Mouse (Mus musculus) heart, embryonic 13.5 days (tissue): ENCODE measurements around the gene Cdk15. TPM values are rescaled to one million over a fixed set of nuclear protein-coding genes. Genes with fewer than 3 reads are reported as not detected.

Source experiments
- ATAC-seq: fragments of 200-750 bp; cut with Nextera tagmentation; 2 replicates; pipeline ENCODE4 v1.8.0; 2017; ENCODE audit warnings: moderate TSS enrichment; ENCODE audit not compliant: insufficient number of reproducible peaks, low FRiP score, low TSS enrichment; ENCODE audit errors: extremely low read depth
- H3K27ac ChIP-seq: fragments of 300-500 bp; sonication (generic); replicated peaks from 2 replicates; pipeline ENCODE4 v1.5.1; 2015; ENCODE audit warnings: moderate library complexity, mild to moderate bottlenecking, inconsistent platforms
- H3K27me3 ChIP-seq: fragments of 300-500 bp; sonication (generic); replicated peaks from 2 replicates; pipeline ENCODE4 v1.6.1; 2015; ENCODE audit warnings: mild to moderate bottlenecking, inconsistent platforms
- H3K36me3 ChIP-seq: fragments of 300-500 bp; sonication (generic); 2 replicates; pipeline ENCODE4 v1.6.1; 2015; ENCODE audit warnings: mild to moderate bottlenecking, inconsistent platforms
- H3K4me1 ChIP-seq: fragments of 300-500 bp; sonication (generic); 2 replicates; pipeline ENCODE4 v1.6.1; 2015; ENCODE audit warnings: inconsistent platforms
- H3K4me2 ChIP-seq: fragments of 300-500 bp; sonication (generic); 2 replicates; pipeline ENCODE4 v1.6.1; 2015; ENCODE audit warnings: inconsistent platforms, mild to moderate bottlenecking, moderate library complexity
- H3K4me3 ChIP-seq: fragments of 300-500 bp; sonication (generic); 2 replicates; pipeline ENCODE4 v1.5.1; 2015; ENCODE audit warnings: moderate library complexity, mild to moderate bottlenecking, inconsistent platforms
- H3K9ac ChIP-seq: fragments of 300-500 bp; sonication (generic); 2 replicates; pipeline ENCODE4 v1.6.1; 2015; ENCODE audit warnings: inconsistent platforms, mild to moderate bottlenecking, moderate library complexity
- H3K9me3 ChIP-seq: fragments of 300-500 bp; sonication (generic); 2 replicates; pipeline ENCODE4 v1.6.1; 2016; ENCODE audit warnings: inconsistent platforms
- WGBS: fragments of 180-500 bp; shearing (Covaris S2); methylation state at CpG from one replicate; pipeline ENCODE4 v1.1.7; 2015; ENCODE audit warnings: mixed read lengths; 5-methylcytosine and 5-hydroxymethylcytosine counted together
- polyA plus RNA-seq: library from polyadenylated mRNA; unstranded; fragments of >200 nt; fragmentation: Nextera tagmentation; extraction: Ambion mirVana; gene quantifications from 2 replicates; pipeline ENCODE4 v1.2.1, GENCODE M21; 2015

Cdk15 gene
- polyA plus RNA-seq, 1 experiment from 2014 or later = not detected

DNA sequence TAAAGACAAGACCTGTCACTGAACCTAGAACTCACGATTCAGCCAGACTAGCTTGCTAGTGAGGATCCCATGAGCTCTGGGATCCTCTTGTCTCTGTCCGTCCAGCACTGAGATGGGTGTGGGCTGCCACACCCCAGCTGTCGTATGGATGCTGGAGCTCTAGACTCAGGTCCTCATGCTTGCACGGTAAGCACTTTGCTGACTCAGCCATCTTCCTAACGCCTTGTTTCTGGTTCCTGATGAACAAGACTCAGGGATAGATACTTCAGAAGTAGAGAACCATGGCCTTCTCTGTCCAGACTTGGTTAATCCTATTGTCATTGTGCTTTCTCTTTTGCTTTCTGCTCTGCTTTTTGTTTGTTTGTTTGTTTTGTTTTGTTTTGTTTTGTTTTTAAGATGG is 29.2 kb downstream of the Cdk15 start:
- no peaks in the 10 kb centered on the region for H3K4me1 ChIP-seq
- H3K4me2 ChIP-seq = no peak overlapping the region
- no peak for ATAC-seq
- no peaks in the 10 kb centered on the region for H3K36me3 ChIP-seq
- no peak overlapping the region for H3K9ac ChIP-seq
- H3K4me3 ChIP-seq = no peak overlapping the region
- no peaks in the 10 kb centered on the region for H3K27me3 ChIP-seq
- no peak overlapping the region for H3K27ac ChIP-seq
- WGBS = 74% methylated on average over 5 of the region's 5 CpGs
- H3K9me3 ChIP-seq = no peaks in the 10 kb centered on the region

DNA sequence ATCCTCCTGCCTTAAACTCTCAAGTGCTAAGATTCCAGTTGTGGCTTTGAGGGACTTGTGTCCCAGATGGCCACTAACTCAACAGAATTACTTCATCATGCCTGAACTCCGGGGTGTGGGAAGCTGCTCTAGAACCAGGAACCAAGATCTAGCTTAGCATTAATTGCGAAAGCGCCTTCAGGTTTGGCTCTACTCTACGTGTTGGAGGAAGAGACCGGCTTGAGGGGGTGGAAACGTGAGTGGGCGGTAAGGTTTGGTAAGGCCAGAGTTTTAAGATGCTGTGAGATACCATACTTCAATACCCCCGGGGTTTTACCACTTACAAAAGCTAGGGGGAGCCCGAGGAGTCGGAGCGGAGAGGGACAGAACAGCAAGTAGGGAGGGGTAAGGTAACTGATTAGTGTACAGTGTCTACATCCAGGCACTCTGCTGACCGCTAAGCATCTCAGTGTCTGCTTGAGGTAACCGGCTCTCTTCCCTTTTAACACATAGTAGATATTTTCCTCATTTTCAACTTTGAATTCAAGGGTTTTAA is 29.7 kb downstream of the Cdk15 start:
- no peak overlapping the region for H3K4me2 ChIP-seq
- H3K27me3 ChIP-seq = no peaks in the 10 kb centered on the region
- H3K4me3 ChIP-seq = no peak overlapping the region
- no peak overlapping the region for H3K9ac ChIP-seq
- no peak overlapping the region for H3K27ac ChIP-seq
- ATAC-seq = no peak
- no peaks in the 10 kb centered on the region for H3K9me3 ChIP-seq
- 68% methylated on average over 13 of the region's 13 CpGs for WGBS
- no peaks in the 10 kb centered on the region for H3K36me3 ChIP-seq
- no peaks in the 10 kb centered on the region for H3K4me1 ChIP-seq

DNA sequence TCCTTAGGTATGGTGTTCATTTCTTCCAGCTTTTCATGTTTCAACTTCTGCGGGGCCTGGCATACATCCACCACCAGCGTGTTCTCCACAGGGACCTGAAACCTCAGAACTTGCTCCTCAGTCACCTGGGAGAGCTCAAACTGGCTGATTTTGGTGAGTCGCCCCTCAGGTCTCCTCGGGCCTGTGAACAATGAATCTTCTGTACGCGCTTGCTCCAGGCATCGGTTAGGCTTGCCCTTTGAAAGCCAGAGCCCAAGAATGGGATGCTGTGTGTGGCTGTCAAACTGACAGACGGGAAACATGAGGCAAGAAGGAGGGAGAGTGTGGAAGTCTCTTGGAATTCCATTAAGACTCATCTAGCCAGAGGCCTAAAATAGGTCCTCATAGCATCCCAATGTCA is 31.0 kb downstream of the Cdk15 start:
- H3K4me3 ChIP-seq = no peak overlapping the region
- no peaks in the 10 kb centered on the region for H3K36me3 ChIP-seq
- H3K4me2 ChIP-seq = no peak overlapping the region
- no peak for ATAC-seq
- no peaks in the 10 kb centered on the region for H3K9me3 ChIP-seq
- no peak overlapping the region for H3K27ac ChIP-seq
- H3K4me1 ChIP-seq = no peaks in the 10 kb centered on the region
- no peaks in the 10 kb centered on the region for H3K27me3 ChIP-seq
- WGBS = 65% methylated on average over 8 of the region's 8 CpGs
- H3K9ac ChIP-seq = no peak overlapping the region

DNA sequence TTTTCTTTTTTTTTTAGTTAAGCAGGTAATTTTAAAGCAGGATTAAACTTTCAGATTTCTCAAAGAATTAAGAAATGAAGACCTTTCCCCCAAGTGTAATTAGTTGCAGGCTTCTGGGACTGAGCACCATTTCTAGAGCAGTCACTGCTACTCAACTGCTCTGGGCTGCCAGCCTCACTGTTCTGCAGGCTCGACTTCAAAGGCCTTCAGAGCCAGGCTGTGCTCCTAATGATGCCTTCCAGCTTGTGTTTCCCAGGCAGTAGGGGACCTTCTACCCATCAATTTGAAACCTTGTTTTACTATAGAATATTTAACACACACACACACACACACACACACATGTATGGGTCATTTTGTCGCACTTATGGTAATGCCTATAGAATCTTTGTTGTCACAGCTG is 34.9 kb downstream of the Cdk15 start:
- no peaks in the 10 kb centered on the region for H3K27me3 ChIP-seq
- H3K36me3 ChIP-seq = no peaks in the 10 kb centered on the region
- H3K4me1 ChIP-seq = no peaks in the 10 kb centered on the region
- H3K4me3 ChIP-seq = no peak overlapping the region
- no peak overlapping the region for H3K9ac ChIP-seq
- no peak for ATAC-seq
- no peak overlapping the region for H3K27ac ChIP-seq
- 50% methylated on average over 2 of the region's 2 CpGs for WGBS
- H3K4me2 ChIP-seq = no peak overlapping the region
- H3K9me3 ChIP-seq = no peaks in the 10 kb centered on the region

DNA sequence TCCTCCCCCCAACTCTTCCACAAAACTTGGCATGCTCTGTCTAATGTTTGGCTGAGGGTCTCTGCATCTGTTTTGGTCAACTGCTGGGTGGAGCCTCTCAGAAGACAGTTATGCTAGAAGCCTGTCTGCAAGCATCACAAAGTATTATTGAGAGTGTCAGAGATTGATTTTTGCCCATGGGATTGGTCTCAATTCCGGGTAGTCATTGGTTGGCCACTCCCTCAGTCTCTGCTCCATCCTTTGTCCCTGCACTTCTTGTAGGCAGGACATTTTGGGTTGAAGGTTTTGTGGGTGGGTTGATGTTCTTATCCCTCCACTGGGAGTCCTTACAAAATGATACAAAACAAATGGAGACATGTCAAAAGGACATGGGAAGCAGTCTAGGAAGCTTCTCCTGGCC is 39.1 kb downstream of the Cdk15 start:
- Histone ChIP-seq H3K4me1 (0 out of 2 replicates have a peak, but pooled peaks cover 8% of the 10 kb centered on the region), H3K4me2 (no peak overlapping the region), H3K27ac (no peak overlapping the region), H3K27me3 (no peaks in the 10 kb centered on the region), H3K36me3 (no peaks in the 10 kb centered on the region), H3K4me3 (no peak overlapping the region), H3K9me3 (no peaks in the 10 kb centered on the region), H3K9ac (no peak overlapping the region)
- ATAC-seq = no peak
- WGBS = 64% methylated on average over 1 of the region's 1 CpGs

DNA sequence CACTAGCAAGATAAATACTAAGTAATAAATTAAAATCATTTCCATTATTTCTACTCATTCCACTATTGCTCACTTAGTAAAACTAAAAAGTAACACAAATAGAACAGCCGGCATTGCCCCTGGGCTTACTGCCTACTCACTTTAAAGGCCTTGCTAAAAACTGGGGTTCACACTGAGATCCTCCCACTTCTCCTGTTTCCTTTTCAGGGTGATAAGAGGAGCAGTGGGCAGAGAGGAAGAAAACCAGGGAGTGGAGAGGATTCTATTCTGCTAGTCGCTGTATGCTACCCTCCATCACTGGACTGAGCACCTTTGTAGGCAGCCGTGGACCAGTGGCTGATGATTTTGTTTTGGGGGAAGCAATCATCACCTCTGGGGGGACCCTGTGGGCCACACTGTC is 40.5 kb downstream of the Cdk15 start:
- 56% methylated on average over 3 of the region's 3 CpGs for WGBS
- no peaks in the 10 kb centered on the region for H3K27me3 ChIP-seq
- H3K4me2 ChIP-seq = no peak overlapping the region

DNA sequence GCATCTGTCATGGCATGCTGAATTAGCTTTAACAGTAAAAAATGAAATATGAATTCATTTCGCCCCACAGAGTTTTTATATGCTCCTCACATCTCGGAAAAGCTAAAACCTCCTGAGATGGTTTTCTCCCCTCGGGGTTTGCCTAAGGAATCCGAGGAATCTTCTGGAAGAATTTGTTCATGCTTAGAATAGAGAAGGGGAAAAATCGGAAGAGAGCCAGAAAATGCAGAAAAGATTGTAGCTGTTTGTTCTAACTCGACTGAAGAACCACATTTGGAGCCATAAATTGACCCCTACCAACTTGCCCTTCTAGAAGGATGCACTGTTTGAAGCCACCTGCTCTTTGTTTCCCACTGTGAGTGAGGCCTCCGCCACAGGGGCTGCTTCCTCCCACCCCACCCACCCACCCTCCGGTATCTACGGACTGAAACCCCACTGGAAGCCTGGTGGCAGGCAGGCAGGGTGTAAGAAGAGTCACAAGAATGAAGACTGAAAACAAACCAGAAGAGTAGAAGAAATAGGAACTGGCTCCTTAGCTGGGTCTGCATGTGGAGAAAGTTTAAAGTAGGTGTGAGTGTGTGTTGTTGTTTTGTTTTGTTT is 41.9 kb downstream of the Cdk15 start:
- Histone ChIP-seq H3K4me2 (no peak overlapping the region), H3K27me3 (no peaks in the 10 kb centered on the region), H3K9me3 (no peaks in the 10 kb centered on the region), H3K27ac (no peak overlapping the region), H3K9ac (no peak overlapping the region), H3K4me1 (0 out of 2 replicates have a peak, but pooled peaks cover 8% of the 10 kb centered on the region), H3K36me3 (no peaks in the 10 kb centered on the region), H3K4me3 (no peak overlapping the region)
- no peak for ATAC-seq
- WGBS = 33% methylated on average over 9 of the region's 9 CpGs

More for the DNA sequence above, 40.5 kb downstream of the Cdk15 start:
- H3K36me3 ChIP-seq = no peaks in the 10 kb centered on the region
- no peak overlapping the region for H3K9ac ChIP-seq
- no peak overlapping the region for H3K4me3 ChIP-seq
- no peak overlapping the region for H3K27ac ChIP-seq
- H3K4me1 ChIP-seq = 0 out of 2 replicates have a peak, but pooled peaks cover 8% of the 10 kb centered on the region
- no peaks in the 10 kb centered on the region for H3K9me3 ChIP-seq
- ATAC-seq = no peak

DNA sequence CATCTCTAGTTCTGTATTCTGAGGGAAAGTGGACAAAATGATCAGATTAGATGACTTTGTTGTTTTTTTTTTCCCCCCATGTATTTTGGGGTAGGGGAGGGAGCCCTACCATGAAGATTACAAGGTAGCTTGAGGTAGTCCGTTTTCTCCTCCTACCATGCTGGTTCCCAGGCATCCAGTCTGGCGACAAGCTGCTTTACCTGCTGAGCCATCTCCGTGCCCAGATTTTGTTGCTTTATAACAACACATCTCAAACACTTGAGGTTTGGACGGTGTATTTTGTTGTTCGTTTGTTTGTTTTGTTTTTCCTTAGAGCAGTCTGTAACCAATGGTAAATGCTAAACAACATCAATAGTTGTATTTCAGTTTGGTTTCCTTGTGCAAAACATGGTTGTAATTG is 50.6 kb downstream of the Cdk15 start:
- no peaks in the 10 kb centered on the region for H3K9me3 ChIP-seq
- 0 out of 2 replicates have a peak, but pooled peaks cover 4% of the 10 kb centered on the region for H3K4me1 ChIP-seq
- H3K4me3 ChIP-seq = no peak overlapping the region
- H3K27me3 ChIP-seq = peaks cover 9% of the 10 kb centered on the region; the same call in 1 of the 2 replicates
- 76% methylated on average over 5 of the region's 5 CpGs for WGBS
- H3K27ac ChIP-seq = no peak overlapping the region
- no peaks in the 10 kb centered on the region for H3K36me3 ChIP-seq
- H3K9ac ChIP-seq = no peak overlapping the region
- no peak for ATAC-seq
- no peak overlapping the region for H3K4me2 ChIP-seq

DNA sequence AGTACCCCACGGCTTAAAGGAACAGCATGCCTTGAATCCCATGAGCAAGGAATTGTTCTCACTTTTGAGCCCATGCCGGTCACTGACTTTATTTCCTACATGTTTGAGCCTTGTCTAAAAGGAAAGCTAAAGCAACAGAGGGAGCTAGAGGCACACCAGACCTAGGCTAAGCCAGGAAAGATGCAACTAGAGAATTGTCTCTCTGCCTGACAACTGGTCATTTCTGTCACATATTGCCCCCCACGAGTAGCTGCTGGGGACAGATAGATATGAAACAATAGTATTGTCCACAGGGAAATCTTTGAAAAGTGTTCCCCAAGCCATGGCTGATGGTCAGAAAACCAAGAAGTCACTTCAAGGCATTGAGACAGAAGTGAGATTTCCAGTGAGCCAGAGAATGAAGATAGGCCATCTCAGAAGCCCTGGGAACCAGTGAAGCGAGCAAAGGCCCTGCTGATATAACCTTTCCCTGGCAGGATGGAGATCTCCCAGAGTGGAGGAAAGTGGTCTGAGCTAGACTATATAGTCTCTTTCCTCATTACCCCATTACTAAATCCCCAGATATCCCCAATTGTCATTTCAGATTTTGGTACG is 54.7 kb downstream of the Cdk15 start:
- no peak overlapping the region for H3K4me2 ChIP-seq
- H3K9ac ChIP-seq = no peak overlapping the region
- H3K4me1 ChIP-seq = peaks cover 18% of the 10 kb centered on the region; the same call in 1 of the 2 replicates
- H3K27me3 ChIP-seq = peaks cover 37% of the 10 kb centered on the region
- H3K4me3 ChIP-seq = no peak overlapping the region
- H3K36me3 ChIP-seq = no peaks in the 10 kb centered on the region
- 54% methylated on average over 5 of the region's 5 CpGs for WGBS
- ATAC-seq = no peak
- H3K9me3 ChIP-seq = no peaks in the 10 kb centered on the region
- no peak overlapping the region for H3K27ac ChIP-seq

DNA sequence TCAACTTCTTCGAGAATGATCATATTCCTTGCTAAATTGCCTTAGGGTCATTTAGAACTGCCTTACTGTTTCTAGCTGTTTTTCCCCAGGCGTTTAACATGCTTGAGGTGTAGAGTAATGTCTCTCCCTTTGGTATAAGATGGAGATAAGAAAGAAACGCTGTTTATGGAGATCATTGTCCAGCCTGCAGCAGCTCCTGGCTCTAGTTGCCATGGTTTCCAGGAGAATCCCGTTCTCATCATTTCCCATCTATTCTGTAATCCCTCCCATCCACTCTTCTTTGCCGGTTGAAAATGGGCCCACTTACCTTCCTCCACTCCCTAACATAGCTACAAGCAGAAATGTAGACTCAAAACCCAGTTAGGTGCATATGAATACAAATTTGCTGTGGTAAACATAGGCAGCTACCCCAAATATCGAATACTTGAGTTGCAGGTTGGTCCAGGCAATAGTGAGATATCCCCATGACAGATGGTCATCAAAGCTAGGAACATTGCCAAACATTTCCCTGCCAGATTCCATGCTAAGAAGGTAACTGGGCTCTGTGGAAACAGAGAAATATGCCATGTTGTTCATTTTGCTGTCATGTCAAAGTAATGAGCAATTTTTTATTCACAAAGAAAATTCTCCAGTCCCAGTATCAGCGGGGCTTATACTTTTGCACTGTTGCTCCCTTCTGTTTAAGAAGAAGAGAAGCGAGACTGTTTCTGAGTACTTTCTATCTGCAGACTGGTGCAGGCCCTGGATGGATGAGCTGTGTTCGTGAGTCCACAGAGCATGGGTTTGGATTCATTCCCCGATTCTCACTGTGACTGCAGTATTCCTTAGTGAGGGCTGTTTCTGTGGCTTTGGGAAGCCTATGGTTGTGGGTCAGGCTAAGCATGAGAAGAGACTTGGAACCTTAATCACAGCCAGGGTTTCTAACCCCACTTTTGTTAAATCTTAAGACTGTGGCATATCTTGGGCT is 55.8 kb downstream of the Cdk15 start:
- Histone ChIP-seq H3K4me2 (no peak overlapping the region), H3K36me3 (no peaks in the 10 kb centered on the region), H3K9me3 (no peaks in the 10 kb centered on the region), H3K27me3 (peaks cover 37% of the 10 kb centered on the region), H3K4me1 (peaks cover 20% of the 10 kb centered on the region; the same call in 1 of the 2 replicates), H3K9ac (no peak overlapping the region), H3K27ac (no peak overlapping the region), H3K4me3 (no peak overlapping the region)
- no peak for ATAC-seq
- WGBS = 59% methylated on average over 10 of the region's 10 CpGs
